Mouse (Mus musculus): ENCODE results near the gene Tnni2.

GRCm38 (mm10) chr7:142446264-142446663 lies 4.7 kb downstream of the Tnni2 start:
- no peak for TF ChIP-seq MAFK (IDR thresholded peaks at IDR 0.05; ENCODE audit: insufficient read depth, low read depth, low read length)
- TF ChIP-seq ZNF384 (IDR thresholded peaks at IDR 0.05; ENCODE audit: low read depth, low read length): no peak
- TF ChIP-seq CHD2 (IDR thresholded peaks at IDR 0.05; ENCODE audit: low read depth, low read length): no peak
- no peak for TF ChIP-seq HCFC1 (IDR thresholded peaks at IDR 0.05; ENCODE audit: borderline replicate concordance, insufficient read depth, low read length)
- TF ChIP-seq ZC3H11A (IDR thresholded peaks at IDR 0.05; ENCODE audit: borderline replicate concordance, low read depth, low read length): no peak
